Mouse (Mus musculus) gastrocnemius, postnatal 10 days (tissue): Measurements from ENCODE around the gene Bbs2. TPM values are rescaled to one million over a fixed set of nuclear protein-coding genes. Genes with fewer than 3 reads are reported as not detected.

Experiments
- total RNA-seq, 2 experiments: library from RNA; stranded (reverse); gene quantifications; 2 replicates each; pipeline ENCODE4 v1.2.3; 2021

Gene Bbs2
- total RNA-seq, 2 experiments from 2014 or later, result 3.9 to 4.7 TPM

Other genes starting within 250 kb of the Bbs2 start
- 10 to 100 TPM; 81.5 to 82.3 TPM for gene Amfr, start 86.1 kb downstream of the Bbs2 start, total RNA-seq
- gene Nudt21, start 61.9 kb downstream of the Bbs2 start, total RNA-seq, result 10 to 100 TPM; 25.9 to 28.3 TPM
- 10 to 100 TPM; 17.2 to 17.6 TPM for gene Ogfod1, start 61.7 kb downstream of the Bbs2 start, total RNA-seq
- gene Mt4, start 38.3 kb upstream of the Bbs2 start, total RNA-seq, result not detected
- 10 to 100 TPM; 11.0 to 22.2 TPM for gene Mt3, start 53.7 kb upstream of the Bbs2 start, total RNA-seq
- 10 to 100 TPM; 35.0 to 63.8 TPM for gene Mt2, start 73.7 kb upstream of the Bbs2 start, total RNA-seq
- gene Mt1, start 80.2 kb upstream of the Bbs2 start, total RNA-seq, result 10 to 100 TPM; 29.0 to 43.8 TPM
- 10 to 100 TPM; 19.3 to 20.3 TPM for gene Nup93, start 115.6 kb upstream of the Bbs2 start, total RNA-seq
- not detected for gene Slc12a3, start 230.3 kb upstream of the Bbs2 start, total RNA-seq